Mouse (Mus musculus) heart, embryonic 11.5 days (tissue): Measurements from ENCODE around the gene Cacna2d2. TPM values are rescaled to one million over a fixed set of nuclear protein-coding genes. Genes with fewer than 3 reads are reported as not detected.
A peak's percentile ranks its signal among the peaks of the same experiment; 100 is the strongest.

Source experiments
- ATAC-seq: fragments of 200-750 bp; cut with Nextera tagmentation; replicated peaks from 2 replicates; pipeline ENCODE4 v1.8.0; 2017; ENCODE audit warnings: moderate library complexity; ENCODE audit not compliant: insufficient number of reproducible peaks, low FRiP score, low TSS enrichment
- H3K27ac ChIP-seq: fragments of 300-500 bp; sonication (generic); 2 replicates; pipeline ENCODE4 v1.5.1; 2014; ENCODE audit warnings: mild to moderate bottlenecking, low read depth, low read length
- H3K27me3 ChIP-seq: fragments of 300-500 bp; sonication (generic); 2 replicates; pipeline ENCODE4 v1.6.1; 2014; ENCODE audit warnings: mild to moderate bottlenecking, low read length, mixed read lengths; ENCODE audit not compliant: control insufficient read depth, insufficient read depth
- H3K36me3 ChIP-seq: fragments of 300-500 bp; sonication (generic); 2 replicates; pipeline ENCODE4 v1.6.1; 2014; ENCODE audit warnings: mild to moderate bottlenecking, low read length, moderate library complexity, mixed read lengths; ENCODE audit not compliant: control insufficient read depth, insufficient read depth
- H3K4me1 ChIP-seq: fragments of 300-500 bp; sonication (generic); 2 replicates; pipeline ENCODE4 v1.6.1; 2014; ENCODE audit warnings: low read length; ENCODE audit not compliant: control insufficient read depth, insufficient read depth
- H3K4me2 ChIP-seq: fragments of 300-500 bp; sonication (generic); 2 replicates; pipeline ENCODE4 v1.6.1; 2014; ENCODE audit warnings: mild to moderate bottlenecking, moderate library complexity
- H3K4me3 ChIP-seq: fragments of 300-500 bp; sonication (generic); 2 replicates; pipeline ENCODE4 v1.5.1; 2014; ENCODE audit warnings: low read depth, low read length
- H3K9ac ChIP-seq: fragments of 300-500 bp; sonication (generic); 2 replicates; pipeline ENCODE4 v1.6.1; 2014; ENCODE audit warnings: mild to moderate bottlenecking, low read depth, low read length, moderate library complexity
- H3K9me3 ChIP-seq: fragments of 300-500 bp; sonication (generic); replicated peaks from 2 replicates; pipeline ENCODE4 v1.6.1; 2016; ENCODE audit warnings: low read length; ENCODE audit not compliant: control insufficient read depth
- WGBS: fragments of 180-500 bp; shearing (Covaris S2); extraction: QIAGEN DNeasy Blood & Tissue Kit; methylation state at CpG from one replicate; pipeline ENCODE4 v1.1.7; 2014; ENCODE audit not compliant: insufficient replicate concordance; 5-methylcytosine and 5-hydroxymethylcytosine counted together
- polyA plus RNA-seq: library from polyadenylated mRNA; unstranded; fragments of >200 nt; fragmentation: Nextera tagmentation; extraction: Ambion mirVana; gene quantifications from 2 replicates; pipeline ENCODE4 v1.2.1, GENCODE M21; 2014

The Cacna2d2 gene
- polyA plus RNA-seq, 1 experiment from 2014 or later, result 7.1 TPM

GRCm38 (mm10) chr9:107434851-107435250, 35.4 kb downstream of the Cacna2d2 start:
- H3K9ac ChIP-seq, result no peak overlapping the region
- H3K36me3 ChIP-seq, result no peaks in the 10 kb centered on the region
- peak overlapping the region; percentile 29 for H3K4me2 ChIP-seq
- H3K9me3 ChIP-seq, result no peaks in the 10 kb centered on the region
- H3K27ac ChIP-seq, result 0 out of 2 replicates have a peak overlapping the region, but pooled peaks have one; percentile 47
- no peaks in the 10 kb centered on the region for H3K27me3 ChIP-seq
- ATAC-seq, result peak; percentile 58; the same call in 1 of the 2 replicates
- 18% methylated on average over 6 of the region's 6 CpGs for WGBS
- H3K4me3 ChIP-seq, result no peak overlapping the region
- H3K4me1 ChIP-seq, result peaks cover 53% of the 10 kb centered on the region

GRCm38 (mm10) chr9:107435285-107435684, 35.9 kb downstream of the Cacna2d2 start:
- no peaks in the 10 kb centered on the region for H3K27me3 ChIP-seq
- 0 out of 2 replicates have a peak, but pooled peaks have one; percentile 32 for ATAC-seq
- H3K4me2 ChIP-seq, result peak overlapping the region; percentile 29
- no peaks in the 10 kb centered on the region for H3K9me3 ChIP-seq
- no peaks in the 10 kb centered on the region for H3K36me3 ChIP-seq
- H3K4me3 ChIP-seq, result no peak overlapping the region
- H3K9ac ChIP-seq, result no peak overlapping the region
- no peak overlapping the region for H3K27ac ChIP-seq
- H3K4me1 ChIP-seq, result peaks cover 49% of the 10 kb centered on the region
- WGBS, result 18% methylated on average over 6 of the region's 6 CpGs

- Histone ChIP-seq H3K9me3 (no peaks in the 10 kb centered on the region), H3K4me3 (no peak overlapping the region), H3K36me3 (no peaks in the 10 kb centered on the region), H3K9ac (no peak overlapping the region), H3K27me3 (no peaks in the 10 kb centered on the region), H3K4me2 (no peak overlapping the region), H3K4me1 (peaks cover 20% of the 10 kb centered on the region), H3K27ac (peak overlapping the region; percentile 6; the same call in 1 of the 2 replicates)
- 70% methylated on average over 4 of the region's 4 CpGs for WGBS
- ATAC-seq, result no peak
Measured at GRCm38 (mm10) chr9:107442891-107443290, 43.5 kb downstream of the Cacna2d2 start.

DNA sequence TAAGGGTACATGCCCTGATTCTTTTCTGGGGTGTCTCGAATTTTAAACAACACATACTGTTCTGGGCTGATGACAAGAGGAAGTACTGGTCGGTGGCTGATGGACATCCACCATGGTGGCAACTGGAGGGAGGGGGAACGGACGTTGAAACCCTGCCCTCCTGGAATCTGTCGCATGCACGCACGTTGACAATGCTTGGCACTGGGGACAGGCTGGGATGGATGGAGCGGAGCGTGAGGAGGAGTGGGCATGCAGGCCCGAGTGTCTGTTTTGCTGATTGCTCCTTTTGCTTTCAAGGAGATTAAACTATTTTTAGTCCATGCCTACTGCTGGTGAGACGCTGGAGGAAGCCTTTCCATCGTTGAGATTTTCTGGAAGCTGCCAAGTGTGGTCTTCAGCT, 43.9 kb downstream of the Cacna2d2 start:
- H3K27me3 ChIP-seq, result no peaks in the 10 kb centered on the region
- H3K4me1 ChIP-seq, result peaks cover 20% of the 10 kb centered on the region
- ATAC-seq, result no peak
- peak overlapping the region; percentile 6; the same call in 1 of the 2 replicates for H3K27ac ChIP-seq
- H3K4me3 ChIP-seq, result no peak overlapping the region
- H3K36me3 ChIP-seq, result no peaks in the 10 kb centered on the region
- peak overlapping the region; percentile 6; the same call in 1 of the 2 replicates for H3K4me2 ChIP-seq
- 45% methylated on average over 12 of the region's 12 CpGs for WGBS
- H3K9me3 ChIP-seq, result no peaks in the 10 kb centered on the region
- H3K9ac ChIP-seq, result no peak overlapping the region

GRCm38 (mm10) chr9:107445011-107445471, 45.6 kb downstream of the Cacna2d2 start:
- ATAC-seq, result no peak
- no peaks in the 10 kb centered on the region for H3K9me3 ChIP-seq
- H3K27me3 ChIP-seq, result peaks cover 9% of the 10 kb centered on the region
- H3K4me1 ChIP-seq, result peaks cover 20% of the 10 kb centered on the region
- no peaks in the 10 kb centered on the region for H3K36me3 ChIP-seq
- no peak overlapping the region for H3K9ac ChIP-seq
- no peak overlapping the region for H3K27ac ChIP-seq
- no peak overlapping the region for H3K4me2 ChIP-seq
- no peak overlapping the region for H3K4me3 ChIP-seq
- WGBS, result 47% methylated on average over 4 of the region's 6 CpGs

DNA sequence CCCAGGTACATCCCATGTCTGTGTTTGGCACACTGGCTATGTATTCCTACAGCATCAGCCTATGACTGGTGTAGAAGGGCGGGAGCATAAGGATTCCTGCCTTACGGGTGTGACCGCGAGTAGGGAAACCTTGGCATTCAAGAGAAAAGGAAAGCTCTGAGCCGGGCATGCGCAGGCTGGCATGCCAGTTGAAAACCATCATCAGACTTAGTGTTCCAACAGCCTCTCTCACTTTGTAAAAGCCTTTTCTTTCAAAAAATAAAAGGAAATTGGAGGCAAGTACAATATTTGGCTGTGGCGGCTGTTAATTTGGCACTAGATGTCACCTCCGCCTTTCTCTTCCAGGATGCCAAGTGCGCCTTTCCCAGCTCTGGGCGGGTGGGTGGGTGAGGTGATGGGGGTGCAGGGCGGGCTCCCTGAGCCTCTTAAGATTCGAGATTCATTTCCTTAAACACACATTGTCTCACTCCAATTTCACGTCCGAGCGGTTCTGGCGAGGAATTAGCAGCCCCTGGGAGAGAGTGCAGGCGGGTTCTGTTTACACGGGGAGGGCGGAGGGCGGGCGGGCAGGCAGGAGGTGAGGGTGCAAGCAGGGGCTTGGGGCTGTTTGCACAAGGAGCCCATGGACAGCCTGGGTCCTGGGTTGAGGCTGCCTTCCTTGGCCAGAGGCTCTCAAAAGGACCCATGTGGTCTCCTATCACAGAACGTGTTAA, 49.5 kb downstream of the Cacna2d2 start:
- H3K27ac ChIP-seq, result no peak overlapping the region
- H3K4me1 ChIP-seq, result peaks cover 18% of the 10 kb centered on the region
- H3K9me3 ChIP-seq, result no peaks in the 10 kb centered on the region
- H3K27me3 ChIP-seq, result peaks cover 9% of the 10 kb centered on the region
- H3K4me2 ChIP-seq, result no peak overlapping the region
- H3K9ac ChIP-seq, result no peak overlapping the region
- WGBS, result 48% methylated on average over 22 of the region's 22 CpGs
- H3K4me3 ChIP-seq, result no peak overlapping the region
- no peak for ATAC-seq
- H3K36me3 ChIP-seq, result no peaks in the 10 kb centered on the region

GRCm38 (mm10) chr9:107451400-107451799, 52.0 kb downstream of the Cacna2d2 start:
- H3K27ac ChIP-seq, result no peak overlapping the region
- H3K4me1 ChIP-seq, result peaks cover 12% of the 10 kb centered on the region
- H3K9me3 ChIP-seq, result no peaks in the 10 kb centered on the region
- no peaks in the 10 kb centered on the region for H3K36me3 ChIP-seq
- no peak overlapping the region for H3K4me3 ChIP-seq
- H3K4me2 ChIP-seq, result no peak overlapping the region
- H3K27me3 ChIP-seq, result peaks cover 12% of the 10 kb centered on the region
- WGBS, result 54% methylated on average over 8 of the region's 8 CpGs
- no peak overlapping the region for H3K9ac ChIP-seq
- peak; percentile 19; the same call in 1 of the 2 replicates for ATAC-seq

DNA sequence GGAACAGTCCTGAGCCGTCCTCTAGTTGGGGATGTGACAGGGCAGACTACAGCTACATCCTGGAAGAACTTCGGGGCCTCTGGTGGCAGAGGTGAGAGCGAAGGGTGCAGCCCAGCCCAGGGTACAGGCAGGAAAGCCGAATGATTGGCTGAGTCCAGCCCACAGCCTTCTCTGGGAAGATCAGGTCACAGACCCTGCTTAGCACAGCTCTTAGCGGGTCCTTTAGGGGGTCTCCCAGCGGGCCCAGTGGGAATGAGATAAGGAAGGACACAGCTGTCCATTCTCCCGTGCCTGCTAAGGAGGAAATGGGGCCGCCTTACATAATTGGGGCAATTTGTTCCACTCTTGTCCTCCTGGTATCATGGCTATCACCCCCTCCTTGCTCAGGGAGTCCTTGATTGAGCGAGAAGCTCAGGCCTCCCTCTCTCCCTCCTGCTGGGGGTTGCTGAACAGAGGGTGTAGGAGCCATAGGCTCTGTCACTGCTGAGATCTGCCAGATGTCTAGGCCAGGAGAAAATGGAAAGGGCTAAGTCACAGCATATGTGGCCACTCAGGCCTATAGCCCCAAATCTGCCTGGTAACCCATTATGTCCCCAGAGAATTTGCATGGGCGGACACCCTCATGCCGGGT, 52.6 kb downstream of the Cacna2d2 start:
- Histone ChIP-seq H3K4me1 (peaks cover 12% of the 10 kb centered on the region), H3K9me3 (no peaks in the 10 kb centered on the region), H3K9ac (no peak overlapping the region), H3K4me2 (no peak overlapping the region), H3K36me3 (no peaks in the 10 kb centered on the region), H3K4me3 (no peak overlapping the region), H3K27ac (no peak overlapping the region), H3K27me3 (peaks cover 13% of the 10 kb centered on the region)
- WGBS, result 29% methylated on average over 11 of the region's 11 CpGs
- peak; percentile 28; the same call in 1 of the 2 replicates for ATAC-seq
